Mouse (Mus musculus): ENCODE data around the gene Slc2a8. TPM values are rescaled to one million over a fixed set of nuclear protein-coding genes. Genes with fewer than 3 reads are reported as not detected.

The Slc2a8 gene
- polyA plus RNA-seq, 1 experiment from 2014 or later = 23.9 TPM

- peaks cover 11% of the 10 kb centered on the region for H3K4me1 ChIP-seq (replicated peaks; ENCODE audit: control insufficient read depth, insufficient read depth, low read length)
- peaks cover 8% of the 10 kb centered on the region for H3K36me3 ChIP-seq (ENCODE audit: control insufficient read depth, insufficient read depth)
- ATAC-seq = no peak
- no peak overlapping the region for H3K27ac ChIP-seq (ENCODE audit: low read length)
- H3K4me3 ChIP-seq (replicated peaks; ENCODE audit: low read length) = no peak overlapping the region
- no peak overlapping the region for H3K4me2 ChIP-seq (ENCODE audit: low read length)
- WGBS = 55% methylated on average over 8 of the region's 8 CpGs
- no peaks in the 10 kb centered on the region for H3K27me3 ChIP-seq (replicated peaks; ENCODE audit: control insufficient read depth, insufficient read depth, low read length)
- no peak overlapping the region for H3K9ac ChIP-seq (replicated peaks; ENCODE audit: low read depth, low read length)
- peaks cover 2% of the 10 kb centered on the region; the same call in 1 of the 2 replicates for H3K9me3 ChIP-seq (ENCODE audit: control insufficient read depth, low read length)
Measured at GRCm38 (mm10) chr2:32957344-32957743, 24.5 kb downstream of the Slc2a8 start.

GRCm38 (mm10) chr2:32954581-32954980, 27.3 kb downstream of the Slc2a8 start:
- no peaks in the 10 kb centered on the region for H3K27me3 ChIP-seq (replicated peaks; ENCODE audit: control insufficient read depth, insufficient read depth, low read length)
- H3K4me1 ChIP-seq (replicated peaks; ENCODE audit: control insufficient read depth, insufficient read depth, low read length) = no peaks in the 10 kb centered on the region
- 92% methylated on average over 2 of the region's 2 CpGs for WGBS
- no peak for ATAC-seq
- no peak overlapping the region for H3K9ac ChIP-seq (replicated peaks; ENCODE audit: low read depth, low read length)
- H3K27ac ChIP-seq (ENCODE audit: low read length) = no peak overlapping the region
- H3K4me3 ChIP-seq (replicated peaks; ENCODE audit: low read length) = no peak overlapping the region
- H3K4me2 ChIP-seq (ENCODE audit: low read length) = no peak overlapping the region
- H3K9me3 ChIP-seq (ENCODE audit: control insufficient read depth, low read length) = peaks cover 2% of the 10 kb centered on the region; the same call in 1 of the 2 replicates
- peaks cover 8% of the 10 kb centered on the region for H3K36me3 ChIP-seq (ENCODE audit: control insufficient read depth, insufficient read depth)

- Histone ChIP-seq H3K4me3 (replicated peaks; ENCODE audit: low read length) (no peak overlapping the region), H3K36me3 (ENCODE audit: control insufficient read depth, insufficient read depth) (peaks cover 3% of the 10 kb centered on the region; the same call in 1 of the 2 replicates), H3K9ac (replicated peaks; ENCODE audit: low read depth, low read length) (no peak overlapping the region), H3K4me2 (ENCODE audit: low read length) (no peak overlapping the region), H3K9me3 (ENCODE audit: control insufficient read depth, low read length) (no peaks in the 10 kb centered on the region), H3K27ac (ENCODE audit: low read length) (no peak overlapping the region), H3K4me1 (replicated peaks; ENCODE audit: control insufficient read depth, insufficient read depth, low read length) (no peaks in the 10 kb centered on the region), H3K27me3 (replicated peaks; ENCODE audit: control insufficient read depth, insufficient read depth, low read length) (no peaks in the 10 kb centered on the region)
- no peak for ATAC-seq
- WGBS = 88% methylated on average over 11 of the region's 11 CpGs
Measured at GRCm38 (mm10) chr2:32947454-32947853, 34.4 kb downstream of the Slc2a8 start.

- Histone ChIP-seq H3K4me2 (ENCODE audit: low read length) (no peak overlapping the region), H3K9ac (replicated peaks; ENCODE audit: low read depth, low read length) (no peak overlapping the region), H3K9me3 (ENCODE audit: control insufficient read depth, low read length) (no peaks in the 10 kb centered on the region), H3K4me1 (replicated peaks; ENCODE audit: control insufficient read depth, insufficient read depth, low read length) (no peaks in the 10 kb centered on the region), H3K36me3 (ENCODE audit: control insufficient read depth, insufficient read depth) (peaks cover 10% of the 10 kb centered on the region), H3K4me3 (replicated peaks; ENCODE audit: low read length) (no peak overlapping the region), H3K27me3 (replicated peaks; ENCODE audit: control insufficient read depth, insufficient read depth, low read length) (no peaks in the 10 kb centered on the region), H3K27ac (ENCODE audit: low read length) (no peak overlapping the region)
- WGBS = 93% methylated on average over 4 of the region's 4 CpGs
- ATAC-seq = no peak
Measured at GRCm38 (mm10) chr2:32940483-32940882, 41.4 kb downstream of the Slc2a8 start.

- Histone ChIP-seq H3K4me1 (replicated peaks; ENCODE audit: control insufficient read depth, insufficient read depth, low read length) (no peaks in the 10 kb centered on the region), H3K36me3 (ENCODE audit: control insufficient read depth, insufficient read depth) (peaks cover 10% of the 10 kb centered on the region), H3K4me2 (ENCODE audit: low read length) (no peak overlapping the region)
Measured at GRCm38 (mm10) chr2:32939418-32939817, 42.5 kb downstream of the Slc2a8 start.

GRCm38 (mm10) chr2:32938741-32939140, 43.1 kb downstream of the Slc2a8 start:
- Histone ChIP-seq H3K36me3 (ENCODE audit: control insufficient read depth, insufficient read depth) (peaks cover 10% of the 10 kb centered on the region), H3K9me3 (ENCODE audit: control insufficient read depth, low read length) (no peaks in the 10 kb centered on the region), H3K4me1 (replicated peaks; ENCODE audit: control insufficient read depth, insufficient read depth, low read length) (no peaks in the 10 kb centered on the region), H3K27me3 (replicated peaks; ENCODE audit: control insufficient read depth, insufficient read depth, low read length) (no peaks in the 10 kb centered on the region), H3K9ac (replicated peaks; ENCODE audit: low read depth, low read length) (no peak overlapping the region), H3K4me2 (ENCODE audit: low read length) (no peak overlapping the region), H3K4me3 (replicated peaks; ENCODE audit: low read length) (no peak overlapping the region), H3K27ac (ENCODE audit: low read length) (no peak overlapping the region)
- 92% methylated on average over 5 of the region's 5 CpGs for WGBS
- no peak for ATAC-seq

More at GRCm38 (mm10) chr2:32939418-32939817, 42.5 kb downstream of the Slc2a8 start:
- Histone ChIP-seq H3K9ac (replicated peaks; ENCODE audit: low read depth, low read length) (no peak overlapping the region), H3K9me3 (ENCODE audit: control insufficient read depth, low read length) (no peaks in the 10 kb centered on the region), H3K27me3 (replicated peaks; ENCODE audit: control insufficient read depth, insufficient read depth, low read length) (no peaks in the 10 kb centered on the region), H3K27ac (ENCODE audit: low read length) (no peak overlapping the region), H3K4me3 (replicated peaks; ENCODE audit: low read length) (no peak overlapping the region)
- 65% methylated on average over 5 of the region's 5 CpGs for WGBS
- no peak for ATAC-seq

- Histone ChIP-seq H3K36me3 (ENCODE audit: control insufficient read depth, insufficient read depth) (peaks cover 2% of the 10 kb centered on the region), H3K9me3 (ENCODE audit: control insufficient read depth, low read length) (no peaks in the 10 kb centered on the region), H3K4me1 (replicated peaks; ENCODE audit: control insufficient read depth, insufficient read depth, low read length) (no peaks in the 10 kb centered on the region), H3K9ac (replicated peaks; ENCODE audit: low read depth, low read length) (no peak overlapping the region), H3K27me3 (replicated peaks; ENCODE audit: control insufficient read depth, insufficient read depth, low read length) (no peaks in the 10 kb centered on the region), H3K4me2 (ENCODE audit: low read length) (no peak overlapping the region), H3K4me3 (replicated peaks; ENCODE audit: low read length) (no peak overlapping the region), H3K27ac (ENCODE audit: low read length) (no peak overlapping the region)
- WGBS = 76% methylated on average over 7 of the region's 7 CpGs
- no peak for ATAC-seq
Measured at GRCm38 (mm10) chr2:32931730-32932129, 50.2 kb downstream of the Slc2a8 start.

- H3K27ac ChIP-seq (ENCODE audit: low read length) = no peak overlapping the region
- ATAC-seq = no peak
- no peaks in the 10 kb centered on the region for H3K9me3 ChIP-seq (ENCODE audit: control insufficient read depth, low read length)
- no peak overlapping the region for H3K4me2 ChIP-seq (ENCODE audit: low read length)
- H3K36me3 ChIP-seq (ENCODE audit: control insufficient read depth, insufficient read depth) = no peaks in the 10 kb centered on the region; the same call in 1 of the 2 replicates
- no peaks in the 10 kb centered on the region for H3K27me3 ChIP-seq (replicated peaks; ENCODE audit: control insufficient read depth, insufficient read depth, low read length)
- no peak overlapping the region for H3K4me3 ChIP-seq (replicated peaks; ENCODE audit: low read length)
- H3K4me1 ChIP-seq (replicated peaks; ENCODE audit: control insufficient read depth, insufficient read depth, low read length) = no peaks in the 10 kb centered on the region
- H3K9ac ChIP-seq (replicated peaks; ENCODE audit: low read depth, low read length) = no peak overlapping the region
- 88% methylated on average over 19 of the region's 19 CpGs for WGBS
Measured at GRCm38 (mm10) chr2:32928947-32929829, 52.7 kb downstream of the Slc2a8 start.

GRCm38 (mm10) chr2:32928235-32928946, 53.5 kb downstream of the Slc2a8 start:
- 28% methylated on average over 10 of the region's 10 CpGs for WGBS
- Histone ChIP-seq H3K4me2 (ENCODE audit: low read length) (no peak overlapping the region), H3K9me3 (ENCODE audit: control insufficient read depth, low read length) (no peaks in the 10 kb centered on the region), H3K4me3 (replicated peaks; ENCODE audit: low read length) (no peak overlapping the region), H3K36me3 (ENCODE audit: control insufficient read depth, insufficient read depth) (peaks cover 4% of the 10 kb centered on the region), H3K4me1 (replicated peaks; ENCODE audit: control insufficient read depth, insufficient read depth, low read length) (no peaks in the 10 kb centered on the region), H3K9ac (replicated peaks; ENCODE audit: low read depth, low read length) (no peak overlapping the region), H3K27me3 (replicated peaks; ENCODE audit: control insufficient read depth, insufficient read depth, low read length) (no peaks in the 10 kb centered on the region), H3K27ac (ENCODE audit: low read length) (no peak overlapping the region)
- peak; percentile 55 for ATAC-seq
